Mouse (Mus musculus): ENCODE measurements around the gene Tdrd9. TPM values are rescaled to one million over a fixed set of nuclear protein-coding genes. Genes with fewer than 3 reads are reported as not detected.

The Tdrd9 gene
- total RNA-seq, 1 experiment from 2014 or later: not detected

Other genes with a start within 250 kb of the Tdrd9 start
- gene Klc1, start 212.7 kb upstream of the Tdrd9 start, total RNA-seq (2017): 81.2 and 169 TPM in 2 replicates
- 0.58 and 0.61 TPM in 2 replicates for gene Xrcc3, start 157.7 kb upstream of the Tdrd9 start, total RNA-seq (2017)
- gene Zfyve21, start 157.4 kb upstream of the Tdrd9 start, total RNA-seq (2017): 2.3 and 2.9 TPM in 2 replicates
- gene Ppp1r13b, start 63.4 kb upstream of the Tdrd9 start, total RNA-seq (2017): 26.1 and 28.2 TPM in 2 replicates
- gene Atp5mpl, start 4.6 kb upstream of the Tdrd9 start, total RNA-seq (2017): 88.4 and 107 TPM in 2 replicates
- gene Rd3l, start 9.8 kb downstream of the Tdrd9 start, total RNA-seq (2017): not detected in 2 replicates
- gene Aspg, start 135.1 kb downstream of the Tdrd9 start, total RNA-seq (2017): not detected in 2 replicates
- gene Kif26a, start 174.6 kb downstream of the Tdrd9 start, total RNA-seq (2017): not detected in 2 replicates

All from neutrophil, adult 5-6 weeks (primary cell).